In the genomic region with DNA sequence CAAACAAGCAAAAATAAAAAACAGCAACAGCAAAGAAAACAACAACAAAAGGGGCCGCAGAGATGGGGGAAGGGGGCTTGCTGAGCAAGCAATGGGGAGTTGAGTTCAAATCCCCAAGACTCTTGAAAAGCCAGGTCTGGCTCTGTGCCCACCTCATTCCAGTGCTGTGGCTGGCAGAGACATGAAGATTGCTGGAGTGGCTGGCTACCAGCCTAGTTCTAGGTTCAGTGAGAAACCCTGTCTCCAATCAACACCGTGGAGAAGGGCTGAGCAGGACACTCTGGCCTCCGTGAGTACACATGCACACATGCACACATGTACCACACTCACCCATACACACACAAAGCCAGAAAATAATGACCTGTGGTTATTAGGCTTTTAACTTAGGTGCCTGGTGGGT, we compare ENCODE assay signal across 8 mouse cellular contexts. TPM values are rescaled to one million over a fixed set of nuclear protein-coding genes. Genes with fewer than 3 reads are reported as not detected.
DNase-seq lines count a peak whose midpoint lies in the region; ATAC-seq and TF ChIP-seq lines count a peak whose summit lies in the region.

No protein-coding gene starts in this region.

- DNase-seq in forebrain, embryonic 11.5 days (ENCODE audit: low spot score), result peak; percentile 41
- peak; percentile 41 to 73 for DNase-seq in spleen, postnatal 4 days (ENCODE audit: low spot score in 2 of 2)
- DNase-seq in spleen, adult 18-20 months, result no peak
- DNase-seq in kidney, adult 8-10 months, result peak; percentile 31 to 55
- DNase-seq in Muller cell, postnatal 12 days (ENCODE audit: inconsistent ontology term), result no peak
- no peak for DNase-seq in left cerebral cortex, adult 2 months (ENCODE audit: extremely low spot score in 1 of 2, low spot score in 2 of 2)

- WGBS in forebrain, embryonic 11.5 days, result 84% methylated on average over 3 of the region's 3 CpGs
- WGBS in forebrain, embryonic 12.5 days, result 76% methylated on average over 3 of the region's 3 CpGs
- WGBS in neural tube, embryonic 15.5 days, result 71% methylated on average over 3 of the region's 3 CpGs

- TF ChIP-seq CTCF in left cerebral cortex, adult 2 months (IDR thresholded peaks at IDR 0.05), result no peak

- H3K27me3 ChIP-seq in forebrain, embryonic 11.5 days (ENCODE audit: control insufficient read depth, insufficient read depth, low read length), result no peaks in the 10 kb centered on the region
- no peaks in the 10 kb centered on the region for H3K27me3 ChIP-seq in forebrain, embryonic 12.5 days
- H3K27me3 ChIP-seq in neural tube, embryonic 15.5 days (replicated peaks), result no peaks in the 10 kb centered on the region

- no peaks in the 10 kb centered on the region for H3K36me3 ChIP-seq in forebrain, embryonic 11.5 days (ENCODE audit: control insufficient read depth, insufficient read depth, low read length)
- H3K36me3 ChIP-seq in forebrain, embryonic 12.5 days (replicated peaks), result no peaks in the 10 kb centered on the region
- H3K36me3 ChIP-seq in neural tube, embryonic 15.5 days, result no peaks in the 10 kb centered on the region

- intact Hi-C loops in left cerebral cortex, adult 2 months (cut with DNase I), result loop anchor here (5.0 kb wide), 2 partner anchors 74 to 199 kb away; no protein-coding TSS in a partner anchor

- no peak overlapping the region for H3K4me3 ChIP-seq in forebrain, embryonic 11.5 days (ENCODE audit: low read depth, low read length)
- no peak overlapping the region for H3K4me3 ChIP-seq in forebrain, embryonic 12.5 days (replicated peaks)
- no peak overlapping the region for H3K4me3 ChIP-seq in neural tube, embryonic 15.5 days (replicated peaks)
- H3K4me3 ChIP-seq in left cerebral cortex, adult 2 months, result no peak overlapping the region

- no peak overlapping the region for H3K9ac ChIP-seq in forebrain, embryonic 11.5 days (ENCODE audit: low read length)
- no peak overlapping the region for H3K9ac ChIP-seq in forebrain, embryonic 12.5 days
- no peak overlapping the region for H3K9ac ChIP-seq in neural tube, embryonic 15.5 days (replicated peaks)

- no peak for ATAC-seq in forebrain, embryonic 11.5 days (replicated peaks; ENCODE audit: low FRiP score)
- no peak for ATAC-seq in forebrain, embryonic 12.5 days (ENCODE audit: low FRiP score)
- no peak for ATAC-seq in neural tube, embryonic 15.5 days (ENCODE audit: low FRiP score)

- H3K4me1 ChIP-seq in forebrain, embryonic 11.5 days (replicated peaks; ENCODE audit: control insufficient read depth, insufficient read depth, low read length), result peaks cover 2% of the 10 kb centered on the region; the same call in 1 of the 2 replicates
- H3K4me1 ChIP-seq in forebrain, embryonic 12.5 days, result peaks cover 7% of the 10 kb centered on the region
- peaks cover 25% of the 10 kb centered on the region for H3K4me1 ChIP-seq in neural tube, embryonic 15.5 days

- no peak overlapping the region for H3K27ac ChIP-seq in forebrain, embryonic 11.5 days (ENCODE audit: low read depth, low read length)
- H3K27ac ChIP-seq in forebrain, embryonic 12.5 days, result no peak overlapping the region
- no peak overlapping the region for H3K27ac ChIP-seq in neural tube, embryonic 15.5 days (replicated peaks)
- H3K27ac ChIP-seq in left cerebral cortex, adult 2 months, result no peak overlapping the region

- H3K4me2 ChIP-seq in forebrain, embryonic 11.5 days (ENCODE audit: low read depth, low read length, severe bottlenecking), result no peak overlapping the region
- H3K4me2 ChIP-seq in forebrain, embryonic 12.5 days, result no peak overlapping the region
- H3K4me2 ChIP-seq in neural tube, embryonic 15.5 days, result peak overlapping the region; percentile 86; the same call in 1 of the 2 replicates

- no peaks in the 10 kb centered on the region; the same call in 1 of the 2 replicates for H3K9me3 ChIP-seq in forebrain, embryonic 11.5 days (ENCODE audit: control insufficient read depth, low read length)
- H3K9me3 ChIP-seq in forebrain, embryonic 12.5 days, result 0 out of 2 replicates have a peak, but pooled peaks cover 5% of the 10 kb centered on the region
- H3K9me3 ChIP-seq in neural tube, embryonic 15.5 days (replicated peaks), result no peaks in the 10 kb centered on the region; the same call in 1 of the 2 replicates

RNA-seq across cellular contexts. Expression of gene Irf2, which starts 1.6 kb away (rescaled TPM):
- 7.7 and 12.8 TPM in 2 replicates for polyA plus RNA-seq in forebrain, embryonic 11.5 days (2014; fragmentation: Nextera tagmentation; extraction: Ambion mirVana)
- 11.5 and 11.7 TPM in 2 replicates for polyA plus RNA-seq in forebrain, embryonic 12.5 days (2016; fragmentation: Nextera tagmentation; extraction: Ambion mirVana)
- 10.2 and 18.6 TPM in 2 replicates for polyA plus RNA-seq in neural tube, embryonic 15.5 days (2015; fragmentation: Nextera tagmentation; extraction: Ambion mirVana)
- 10 to 100 TPM; 70.7 to 79.6 TPM for total RNA-seq in left cerebral cortex, adult 2 months (2021)

Comparison
In these comparisons a context has a peak if more than half of its experiments do, and no peak if none do; other contexts are left out.
1. DNase-seq: peak in forebrain, embryonic 11.5 days (single experiment), spleen, postnatal 4 days (2 of 2) and kidney, adult 8-10 months (2 of 2); none in spleen, adult 18-20 months (0 of 2), Muller cell, postnatal 12 days (single experiment) and left cerebral cortex, adult 2 months (0 of 2).